Mouse (Mus musculus) heart, adult 18-20 months (tissue): ENCODE results near the gene Mdm1. TPM values are rescaled to one million over a fixed set of nuclear protein-coding genes. Genes with fewer than 3 reads are reported as not detected.
"Not testable (repeated sequence)": the region's sequence is repeated elsewhere in the genome, so short reads cannot be mapped to it uniquely, and the experiment has no call there.

Experiments
- DNase-seq, 2 experiments: peaks; one replicate each; pipeline ENCODE4 v3.0.0; 2021 to 2022; ENCODE audit warnings: mixed read lengths in 1 of 2
- total RNA-seq, 2 experiments: library from RNA; stranded (reverse); gene quantifications; 2 replicates each; pipeline ENCODE4 v1.2.3; 2021

The Mdm1 gene
- total RNA-seq, 2 experiments from 2014 or later: 4.3 to 5.2 TPM

GRCm38 (mm10) chr10:118215719-118216393 lies 74.2 kb downstream of the Mdm1 start:
- not testable (repeated sequence) for DNase-seq

Other genes starting within 250 kb of the Mdm1 start
- gene Il22, start 63.1 kb downstream of the Mdm1 start, total RNA-seq: not detected
- under 1 TPM; 0.35 to 0.59 TPM for gene Gm32717, start 99.0 kb downstream of the Mdm1 start, total RNA-seq
- gene Gm32802, start 116.9 kb downstream of the Mdm1 start, total RNA-seq: under 1 TPM; 0.35 to 0.59 TPM
- gene Iltifb, start 153.2 kb downstream of the Mdm1 start, total RNA-seq: not detected
- gene Gm9040, start 185.2 kb downstream of the Mdm1 start, total RNA-seq: not detected
- gene Gm9044, start 190.6 kb downstream of the Mdm1 start, total RNA-seq: not detected
- gene Gm9045, start 196.0 kb downstream of the Mdm1 start, total RNA-seq: not detected
- gene Gm9046, start 201.4 kb downstream of the Mdm1 start, total RNA-seq: not detected
- not detected for gene Gm9048, start 206.9 kb downstream of the Mdm1 start, total RNA-seq
- not detected for gene Gm9049, start 212.3 kb downstream of the Mdm1 start, total RNA-seq